In genomic region chr12:107950667-107951179, GRCm38 (mm10) we compare ENCODE assay signal across 13 mouse cellular contexts. TPM values are rescaled to one million over a fixed set of nuclear protein-coding genes. Genes with fewer than 3 reads are reported as not detected.
DNase-seq lines count a peak whose midpoint lies in the region; ATAC-seq and TF ChIP-seq lines count a peak whose summit lies in the region.
"Had no signal": no experiment of that assay in that cellular context is flagged by ENCODE, and none has a peak within 500 bp of the region (broad histone marks: within the 10 kb centered on the region; RNA-seq: fewer than 3 reads in every experiment).

No protein-coding gene starts in this region.

- no peak overlapping the region for H3K4me3 ChIP-seq in heart, embryonic 12.5 days
- no peak overlapping the region for H3K4me3 ChIP-seq in midbrain, embryonic 14.5 days (replicated peaks; ENCODE audit: low read depth, low read length)
- no peak overlapping the region for H3K4me3 ChIP-seq in midbrain, embryonic 10.5 days
- H3K4me3 ChIP-seq in intestine, postnatal 0 days (ENCODE audit: low read depth, low read length), result no peak overlapping the region
- no peak overlapping the region for H3K4me3 ChIP-seq in lung, postnatal 0 days (ENCODE audit: low read depth, low read length)
- H3K4me3 ChIP-seq: midbrain, embryonic 12.5 days had no signal

- H3K27me3 ChIP-seq in heart, embryonic 12.5 days (replicated peaks), result no peaks in the 10 kb centered on the region; the same call in 1 of the 2 replicates
- H3K27me3 ChIP-seq in midbrain, embryonic 14.5 days (ENCODE audit: control insufficient read depth, insufficient read depth, low read length), result no peaks in the 10 kb centered on the region
- no peaks in the 10 kb centered on the region for H3K27me3 ChIP-seq in midbrain, embryonic 10.5 days (ENCODE audit: low read depth, poor library complexity, severe bottlenecking)
- H3K27me3 ChIP-seq in intestine, postnatal 0 days (replicated peaks; ENCODE audit: control insufficient read depth, insufficient read depth, low read length), result no peaks in the 10 kb centered on the region
- no peaks in the 10 kb centered on the region for H3K27me3 ChIP-seq in lung, postnatal 0 days (replicated peaks; ENCODE audit: insufficient read depth, low read length)
- H3K27me3 ChIP-seq: midbrain, embryonic 12.5 days had no signal

- no peaks in the 10 kb centered on the region for H3K9me3 ChIP-seq in heart, embryonic 12.5 days (replicated peaks)
- no peaks in the 10 kb centered on the region for H3K9me3 ChIP-seq in midbrain, embryonic 14.5 days (ENCODE audit: control insufficient read depth, low read length)
- H3K9me3 ChIP-seq in midbrain, embryonic 10.5 days (replicated peaks), result no peaks in the 10 kb centered on the region; the same call in 1 of the 2 replicates
- H3K9me3 ChIP-seq in intestine, postnatal 0 days (ENCODE audit: control insufficient read depth), result no peaks in the 10 kb centered on the region
- no peaks in the 10 kb centered on the region for H3K9me3 ChIP-seq in lung, postnatal 0 days (ENCODE audit: low read length)
- H3K9me3 ChIP-seq: midbrain, embryonic 12.5 days had no signal

- H3K9ac ChIP-seq in heart, embryonic 12.5 days, result no peak overlapping the region
- no peak overlapping the region for H3K9ac ChIP-seq in midbrain, embryonic 14.5 days (replicated peaks; ENCODE audit: low read length)
- no peak overlapping the region for H3K9ac ChIP-seq in intestine, postnatal 0 days (ENCODE audit: low read depth, low read length)
- H3K9ac ChIP-seq in lung, postnatal 0 days (replicated peaks; ENCODE audit: low read depth), result no peak overlapping the region
- H3K9ac ChIP-seq: midbrain, embryonic 12.5 days had no signal

- TF ChIP-seq CTCF in intestine, postnatal 0 days (IDR thresholded peaks at IDR 0.05; ENCODE audit: low read depth), result no peak
- no peak for TF ChIP-seq CTCF in lung, postnatal 0 days (IDR thresholded peaks at IDR 0.05)

- no peak overlapping the region for H3K27ac ChIP-seq in heart, embryonic 12.5 days (ENCODE audit: poor library complexity, severe bottlenecking)
- 0 out of 2 replicates have a peak overlapping the region, but pooled peaks have one; percentile 20 for H3K27ac ChIP-seq in midbrain, embryonic 14.5 days (replicated peaks; ENCODE audit: low read depth, low read length)
- no peak overlapping the region for H3K27ac ChIP-seq in midbrain, embryonic 10.5 days (replicated peaks)
- no peak overlapping the region for H3K27ac ChIP-seq in intestine, postnatal 0 days (ENCODE audit: low read depth, low read length)
- no peak overlapping the region for H3K27ac ChIP-seq in lung, postnatal 0 days (ENCODE audit: low read length)

- DNase-seq in heart, postnatal 25 days (ENCODE audit: low spot score), result no peak
- no peak for DNase-seq in midbrain, embryonic 14.5 days
- DNase-seq in midbrain, embryonic 10.5 days (ENCODE audit: low spot score), result no peak
- no peak for DNase-seq in lung, postnatal 0 days (ENCODE audit: low spot score)
- DNase-seq in right cerebral cortex, postnatal 10 days (ENCODE audit: low spot score in 2 of 2), result no peak
- DNase-seq: gastrocnemius, postnatal 36 days; kidney, adult 2 months; lung, adult 2 months had no signal

- no peaks in the 10 kb centered on the region for H3K36me3 ChIP-seq in heart, embryonic 12.5 days
- H3K36me3 ChIP-seq in midbrain, embryonic 14.5 days (ENCODE audit: control insufficient read depth, insufficient read depth, low read length), result no peaks in the 10 kb centered on the region
- peaks cover 6% of the 10 kb centered on the region; the same call in 1 of the 2 replicates for H3K36me3 ChIP-seq in midbrain, embryonic 10.5 days
- no peaks in the 10 kb centered on the region; the same call in 1 of the 2 replicates for H3K36me3 ChIP-seq in intestine, postnatal 0 days (ENCODE audit: control insufficient read depth, insufficient read depth)
- H3K36me3 ChIP-seq in lung, postnatal 0 days (ENCODE audit: insufficient read depth, low read length), result no peaks in the 10 kb centered on the region
- H3K36me3 ChIP-seq: midbrain, embryonic 12.5 days had no signal

- peaks cover 19% of the 10 kb centered on the region for H3K4me1 ChIP-seq in heart, embryonic 12.5 days (replicated peaks)
- H3K4me1 ChIP-seq in midbrain, embryonic 14.5 days (ENCODE audit: control insufficient read depth, insufficient read depth, low read length), result peaks cover 24% of the 10 kb centered on the region
- H3K4me1 ChIP-seq in midbrain, embryonic 10.5 days, result peaks cover 17% of the 10 kb centered on the region
- H3K4me1 ChIP-seq in intestine, postnatal 0 days (replicated peaks; ENCODE audit: control insufficient read depth, insufficient read depth, low read length), result peaks cover 8% of the 10 kb centered on the region; the same call in 1 of the 2 replicates
- H3K4me1 ChIP-seq in lung, postnatal 0 days (ENCODE audit: insufficient read depth, low read depth, low read length), result no peaks in the 10 kb centered on the region

- no peak for TF ChIP-seq EP300 in lung, postnatal 0 days (IDR thresholded peaks at IDR 0.05)

- ATAC-seq in heart, embryonic 12.5 days (ENCODE audit: insufficient number of reproducible peaks, low FRiP score), result no peak
- no peak for ATAC-seq in midbrain, embryonic 14.5 days (ENCODE audit: low FRiP score, low TSS enrichment)
- no peak for ATAC-seq in intestine, postnatal 0 days
- ATAC-seq in granulocyte monocyte progenitor cell, adult 5-6 weeks (replicated peaks; ENCODE audit: poor library complexity, severe bottlenecking), result no peak
- no peak for ATAC-seq in lung, postnatal 0 days

- 65% methylated on average over 20 of the region's 20 CpGs for WGBS in heart, embryonic 12.5 days
- 61% methylated on average over 20 of the region's 20 CpGs for WGBS in midbrain, embryonic 14.5 days
- 75% methylated on average over 20 of the region's 20 CpGs for WGBS in midbrain, embryonic 10.5 days
- WGBS in intestine, postnatal 0 days, result 53% methylated on average over 20 of the region's 20 CpGs
- 55% methylated on average over 20 of the region's 20 CpGs for WGBS in lung, postnatal 0 days

- H3K4me2 ChIP-seq in heart, embryonic 12.5 days, result peak overlapping the region; percentile 20; the same call in 1 of the 2 replicates
- no peak overlapping the region for H3K4me2 ChIP-seq in midbrain, embryonic 14.5 days (ENCODE audit: low read length)
- H3K4me2 ChIP-seq in intestine, postnatal 0 days (replicated peaks; ENCODE audit: low read depth), result peak overlapping the region; percentile 21; the same call in 1 of the 2 replicates
- no peak overlapping the region for H3K4me2 ChIP-seq in lung, postnatal 0 days (replicated peaks; ENCODE audit: low read depth, low read length)
- H3K4me2 ChIP-seq: midbrain, embryonic 12.5 days had no signal

- intact Hi-C loops in heart, postnatal 25 days (cut with DNase I), result no loop called here

RNA-seq across cellular contexts. Expression of gene Bcl11b, which starts 52.7 kb away (rescaled TPM):
- 4.9 and 5.0 TPM in 2 replicates for polyA plus RNA-seq in heart, embryonic 12.5 days (2016; fragmentation: Nextera tagmentation; extraction: Ambion mirVana)
- 1 to 10 TPM; 1.1 to 1.6 TPM for total RNA-seq in heart, postnatal 25 days (2021)
- 38.4 and 43.3 TPM in 2 replicates for polyA plus RNA-seq in midbrain, embryonic 14.5 days (2014; fragmentation: Nextera tagmentation; extraction: Ambion mirVana)
- 2.5 and 3.9 TPM in 2 replicates for polyA plus RNA-seq in midbrain, embryonic 10.5 days (2016; fragmentation: Nextera tagmentation; extraction: Ambion mirVana)
- polyA plus RNA-seq in intestine, postnatal 0 days (2015; fragmentation: Nextera tagmentation; extraction: Ambion mirVana), result 5.2 TPM in 2 replicates
- total RNA-seq in granulocyte monocyte progenitor cell, adult 5-6 weeks (2014; fragmentation: Nextera tagmentation), result not detected in 2 replicates
- not detected in 2 replicates for total RNA-seq in granulocyte monocyte progenitor cell, adult 5-6 weeks (2017)
- 0.44 and 0.46 TPM in 2 replicates for polyA plus RNA-seq in lung, postnatal 0 days (2015; fragmentation: Nextera tagmentation; extraction: Ambion mirVana)
- polyA plus RNA-seq: C2C12 had no signal

Comparison
In these comparisons a context has a peak if more than half of its experiments do, and no peak if none do; other contexts are left out.
1. H3K4me2 ChIP-seq: peak in heart, embryonic 12.5 days (single experiment) and intestine, postnatal 0 days (single experiment); none in midbrain, embryonic 14.5 days (single experiment) and lung, postnatal 0 days (single experiment).